Mouse (Mus musculus) forebrain, embryonic 12.5 days (tissue): ENCODE measurements around the gene Hint3. TPM values are rescaled to one million over a fixed set of nuclear protein-coding genes. Genes with fewer than 3 reads are reported as not detected.

ENCODE experiments used
- ATAC-seq: fragments of 200-750 bp; cut with Nextera tagmentation; 2 replicates; pipeline ENCODE4 v1.8.0; 2017; ENCODE audit warnings: moderate TSS enrichment; ENCODE audit not compliant: low FRiP score
- H3K27ac ChIP-seq: fragments of 300-500 bp; sonication (generic); 2 replicates; pipeline ENCODE4 v1.5.1; 2016; ENCODE audit warnings: mild to moderate bottlenecking
- H3K27me3 ChIP-seq: fragments of 300-500 bp; sonication (generic); 2 replicates; pipeline ENCODE4 v1.6.1; 2016; ENCODE audit warnings: mild to moderate bottlenecking
- H3K36me3 ChIP-seq: fragments of 300-500 bp; sonication (generic); replicated peaks from 2 replicates; pipeline ENCODE4 v1.6.1; 2016; ENCODE audit warnings: mild to moderate bottlenecking
- H3K4me1 ChIP-seq: fragments of 300-500 bp; sonication (generic); 2 replicates; pipeline ENCODE4 v1.6.1; 2016
- H3K4me2 ChIP-seq: fragments of 300-500 bp; sonication (generic); 2 replicates; pipeline ENCODE4 v1.6.1; 2016; ENCODE audit warnings: mild to moderate bottlenecking, moderate library complexity
- H3K4me3 ChIP-seq: fragments of 300-500 bp; sonication (generic); replicated peaks from 2 replicates; pipeline ENCODE4 v1.5.1; 2016; ENCODE audit warnings: mild to moderate bottlenecking
- H3K9ac ChIP-seq: fragments of 300-500 bp; sonication (generic); 2 replicates; pipeline ENCODE4 v1.6.1; 2016; ENCODE audit warnings: mild to moderate bottlenecking
- H3K9me3 ChIP-seq: fragments of 300-500 bp; sonication (generic); 2 replicates; pipeline ENCODE4 v1.6.1; 2016
- WGBS: fragments of 180-500 bp; shearing (Covaris S2); methylation state at CpG from one replicate; pipeline ENCODE4 v1.1.7; 2016; 5-methylcytosine and 5-hydroxymethylcytosine counted together
- polyA plus RNA-seq: library from polyadenylated mRNA; unstranded; fragments of >200 nt; fragmentation: Nextera tagmentation; extraction: Ambion mirVana; gene quantifications from 2 replicates; pipeline ENCODE4 v1.2.1, GENCODE M21; 2016

Gene Hint3
- polyA plus RNA-seq, 1 experiment from 2014 or later, result 18.5 TPM

- WGBS, result 72% methylated on average over 5 of the region's 5 CpGs
- Histone ChIP-seq H3K4me3 (no peak overlapping the region), H3K36me3 (no peaks in the 10 kb centered on the region), H3K9me3 (no peaks in the 10 kb centered on the region), H3K27me3 (no peaks in the 10 kb centered on the region), H3K9ac (no peak overlapping the region), H3K27ac (no peak overlapping the region), H3K4me1 (peaks cover 4% of the 10 kb centered on the region; the same call in 1 of the 2 replicates), H3K4me2 (no peak overlapping the region)
- peak; percentile 79 for ATAC-seq
These were observed 5.0 kb downstream of the Hint3 start for GRCm38 (mm10) chr10:30624161-30625019.

GRCm38 (mm10) chr10:30622928-30623327 lies 6.5 kb downstream of the Hint3 start:
- Histone ChIP-seq H3K27ac (no peak overlapping the region), H3K4me2 (no peak overlapping the region), H3K9me3 (no peaks in the 10 kb centered on the region), H3K4me1 (peaks cover 6% of the 10 kb centered on the region; the same call in 1 of the 2 replicates), H3K4me3 (no peak overlapping the region), H3K36me3 (no peaks in the 10 kb centered on the region), H3K9ac (no peak overlapping the region), H3K27me3 (no peaks in the 10 kb centered on the region)
- no peak for ATAC-seq

DNA sequence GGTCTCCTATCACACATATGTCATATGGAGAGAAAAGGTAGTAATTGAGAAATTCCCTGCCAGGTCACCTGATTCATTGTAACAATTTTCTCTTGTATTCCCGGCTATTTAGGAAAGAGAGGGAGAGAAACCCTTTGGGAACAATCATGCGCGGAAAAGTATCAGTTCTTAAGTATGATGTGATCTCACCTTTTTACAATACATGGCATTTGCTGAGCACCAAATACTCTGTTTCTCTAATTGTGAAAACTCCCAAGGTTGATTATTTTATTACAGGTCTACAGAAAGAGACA lies 10.6 kb downstream of the Hint3 start:
- Histone ChIP-seq H3K27me3 (no peaks in the 10 kb centered on the region), H3K36me3 (no peaks in the 10 kb centered on the region), H3K4me1 (peaks cover 6% of the 10 kb centered on the region; the same call in 1 of the 2 replicates), H3K27ac (no peak overlapping the region), H3K4me2 (peak overlapping the region; percentile 66), H3K9ac (peak overlapping the region; percentile 71), H3K9me3 (no peaks in the 10 kb centered on the region), H3K4me3 (peak overlapping the region; percentile 69)
- no peak for ATAC-seq
- 37% methylated on average over 3 of the region's 3 CpGs for WGBS

GRCm38 (mm10) chr10:30618091-30618917 lies 11.1 kb downstream of the Hint3 start:
- Histone ChIP-seq H3K27ac (peak overlapping the region; percentile 87), H3K9me3 (no peaks in the 10 kb centered on the region), H3K4me1 (peaks cover 6% of the 10 kb centered on the region; the same call in 1 of the 2 replicates), H3K36me3 (no peaks in the 10 kb centered on the region), H3K9ac (peak overlapping the region; percentile 71), H3K4me3 (peak overlapping the region; percentile 69), H3K27me3 (no peaks in the 10 kb centered on the region), H3K4me2 (peak overlapping the region; percentile 66)
- ATAC-seq, result peak; percentile 100
- WGBS, result 2% methylated on average over 49 of the region's 49 CpGs

DNA sequence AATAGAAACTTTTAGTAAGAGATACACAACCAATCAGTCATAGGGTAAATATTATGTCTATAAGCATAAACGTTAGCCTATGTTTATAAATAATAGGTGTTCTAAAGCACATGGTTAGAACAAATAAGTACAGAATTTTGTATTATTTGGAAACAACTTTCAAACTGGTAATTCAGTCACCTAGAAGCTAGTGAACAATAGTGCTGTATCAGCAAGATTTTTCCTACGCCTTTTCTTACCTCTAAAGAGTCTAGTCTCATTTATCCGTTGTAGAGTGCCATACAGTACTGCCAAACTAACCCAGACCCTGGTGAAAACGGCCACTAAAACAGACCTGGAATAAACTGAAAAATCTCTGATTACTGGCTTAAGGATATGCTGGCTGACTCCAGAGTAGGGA lies 16.4 kb downstream of the Hint3 start:
- Histone ChIP-seq H3K36me3 (no peaks in the 10 kb centered on the region), H3K27me3 (no peaks in the 10 kb centered on the region), H3K4me1 (peaks cover 4% of the 10 kb centered on the region; the same call in 1 of the 2 replicates), H3K4me3 (no peak overlapping the region), H3K9ac (no peak overlapping the region), H3K27ac (no peak overlapping the region), H3K9me3 (no peaks in the 10 kb centered on the region), H3K4me2 (no peak overlapping the region)
- no peak for ATAC-seq
- WGBS, result 88% methylated on average over 4 of the region's 4 CpGs

DNA sequence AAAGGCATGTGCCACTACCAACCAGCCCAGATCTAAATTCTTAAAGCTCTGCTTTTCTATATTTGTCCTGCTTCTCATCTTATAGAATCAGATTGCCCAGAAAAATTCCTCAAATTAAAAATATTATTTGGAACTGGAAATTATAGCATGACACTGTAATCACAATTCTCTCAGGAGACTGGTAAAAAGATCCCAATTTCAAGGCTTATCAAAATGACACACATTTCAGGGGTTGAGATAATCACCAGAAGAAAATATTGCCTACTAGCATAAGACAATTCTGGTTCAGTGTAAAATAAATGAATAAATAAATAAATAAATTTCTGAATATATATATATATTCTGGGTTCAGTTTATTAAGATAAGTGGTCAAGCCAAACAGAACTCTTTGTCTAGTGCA lies 19.8 kb downstream of the Hint3 start:
- no peak overlapping the region for H3K9ac ChIP-seq
- no peak overlapping the region for H3K4me2 ChIP-seq
- H3K27ac ChIP-seq, result no peak overlapping the region
- H3K36me3 ChIP-seq, result no peaks in the 10 kb centered on the region
- no peaks in the 10 kb centered on the region for H3K9me3 ChIP-seq
- H3K27me3 ChIP-seq, result no peaks in the 10 kb centered on the region
- H3K4me3 ChIP-seq, result no peak overlapping the region
- ATAC-seq, result no peak
- no peaks in the 10 kb centered on the region for H3K4me1 ChIP-seq

DNA sequence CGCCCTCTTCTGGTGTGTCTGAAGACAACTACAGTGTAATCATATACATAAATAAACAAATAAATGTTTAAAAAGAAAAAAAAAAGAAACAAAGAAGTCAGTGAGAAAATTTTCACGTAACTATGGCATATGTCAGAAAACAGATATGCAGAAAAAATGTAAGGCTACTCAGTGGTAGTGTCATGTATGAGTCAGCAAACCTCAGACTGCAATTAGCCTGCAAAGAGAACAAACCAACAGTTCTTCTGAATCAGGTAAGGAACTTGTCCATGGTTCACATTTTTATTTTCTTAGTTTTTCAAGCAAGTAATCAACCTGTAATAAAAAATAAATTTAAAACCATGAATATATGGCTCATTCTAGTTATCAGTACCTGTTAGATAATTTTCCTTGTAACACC lies 21.3 kb downstream of the Hint3 start:
- Histone ChIP-seq H3K9me3 (no peaks in the 10 kb centered on the region), H3K27ac (no peak overlapping the region), H3K4me1 (no peaks in the 10 kb centered on the region), H3K9ac (no peak overlapping the region), H3K4me2 (no peak overlapping the region), H3K36me3 (no peaks in the 10 kb centered on the region), H3K27me3 (no peaks in the 10 kb centered on the region), H3K4me3 (no peak overlapping the region)
- 71% methylated on average over 2 of the region's 2 CpGs for WGBS
- ATAC-seq, result no peak

DNA sequence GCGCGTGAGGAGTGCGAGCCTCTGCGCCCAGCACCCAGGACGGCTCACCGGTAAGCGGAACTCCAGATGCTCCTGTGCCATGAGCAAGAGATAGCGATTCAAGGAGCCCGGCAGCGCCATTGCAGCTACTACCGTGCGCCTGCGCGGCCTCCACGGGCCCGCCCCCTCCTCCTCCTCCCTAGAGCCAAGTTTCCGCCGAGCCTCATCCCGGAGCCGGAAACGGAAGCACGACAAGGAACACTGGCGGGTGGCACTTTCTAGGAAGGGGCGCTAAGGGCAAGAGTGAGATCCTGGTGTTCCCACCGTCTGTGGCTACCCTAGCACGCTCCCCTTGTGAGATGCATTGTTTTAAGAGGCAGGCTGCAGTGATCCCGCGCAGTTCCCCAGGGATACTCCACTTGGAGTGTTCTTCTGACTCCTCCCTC lies 28.9 kb downstream of the Hint3 start, which contains the start of gene Trmt11:
TSS of gene Trmt11 (minus strand) at position 208 of the 425 bp plus-strand sequence.
- peak; percentile 97 for ATAC-seq
- no peaks in the 10 kb centered on the region for H3K27me3 ChIP-seq
- H3K9me3 ChIP-seq, result no peaks in the 10 kb centered on the region
- H3K27ac ChIP-seq, result peak within 1 kb of the TSS; percentile 83
- peak within 1 kb of the TSS; percentile 73 for H3K4me2 ChIP-seq
- peaks cover 14% of the 10 kb centered on the region for H3K36me3 ChIP-seq
- H3K9ac ChIP-seq, result peak within 1 kb of the TSS; percentile 87
- H3K4me1 ChIP-seq, result peaks cover 14% of the 10 kb centered on the region
- under 1% methylated on average over 28 of the region's 28 CpGs for WGBS
- peak within 1 kb of the TSS; percentile 77 for H3K4me3 ChIP-seq

GRCm38 (mm10) chr10:30600094-30600534 lies 29.3 kb downstream of the Hint3 start:
- Histone ChIP-seq H3K27me3 (no peaks in the 10 kb centered on the region), H3K9me3 (no peaks in the 10 kb centered on the region), H3K4me2 (peak overlapping the region; percentile 73), H3K36me3 (peaks cover 17% of the 10 kb centered on the region), H3K27ac (peak overlapping the region; percentile 83), H3K4me3 (peak overlapping the region; percentile 77), H3K9ac (peak overlapping the region; percentile 87), H3K4me1 (peaks cover 14% of the 10 kb centered on the region)
- ATAC-seq, result peak; percentile 86
- under 1% methylated on average over 27 of the region's 27 CpGs for WGBS

- peaks cover 45% of the 10 kb centered on the region for H3K36me3 ChIP-seq
- H3K27me3 ChIP-seq, result no peaks in the 10 kb centered on the region
- H3K4me3 ChIP-seq, result no peak overlapping the region
- peak; percentile 55; the same call in 1 of the 2 replicates for ATAC-seq
- H3K4me1 ChIP-seq, result no peaks in the 10 kb centered on the region
- no peak overlapping the region for H3K27ac ChIP-seq
- no peak overlapping the region for H3K4me2 ChIP-seq
- H3K9ac ChIP-seq, result no peak overlapping the region
- no peaks in the 10 kb centered on the region for H3K9me3 ChIP-seq
- WGBS, result 76% methylated on average over 5 of the region's 5 CpGs
These were observed 42.4 kb downstream of the Hint3 start for GRCm38 (mm10) chr10:30587037-30587436.

DNA sequence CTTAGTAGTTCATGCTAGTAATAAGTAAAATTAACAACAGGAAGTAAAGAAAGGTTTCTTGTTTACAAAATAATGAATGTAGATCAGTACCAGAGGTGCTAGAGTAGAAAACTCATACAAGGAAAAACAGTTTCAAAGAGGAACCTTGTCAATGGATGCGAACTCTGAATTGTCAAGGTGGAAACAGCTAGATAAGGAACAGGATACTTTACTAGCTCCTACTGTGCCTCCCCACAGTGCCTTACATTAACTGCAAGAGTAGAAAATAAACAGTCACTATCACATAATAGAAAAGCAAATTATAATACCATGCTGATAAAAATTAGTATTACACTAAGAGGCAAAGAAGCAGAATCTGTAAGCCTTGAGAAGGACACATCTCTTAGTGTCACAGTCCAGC lies 43.7 kb downstream of the Hint3 start:
- Histone ChIP-seq H3K9ac (no peak overlapping the region), H3K4me1 (no peaks in the 10 kb centered on the region), H3K9me3 (no peaks in the 10 kb centered on the region), H3K27ac (no peak overlapping the region), H3K4me2 (no peak overlapping the region), H3K27me3 (no peaks in the 10 kb centered on the region), H3K36me3 (peaks cover 45% of the 10 kb centered on the region), H3K4me3 (no peak overlapping the region)
- WGBS, result 95% methylated on average over 1 of the region's 1 CpGs
- no peak for ATAC-seq

GRCm38 (mm10) chr10:30577670-30578280 lies 51.7 kb downstream of the Hint3 start:
- Histone ChIP-seq H3K27me3 (no peaks in the 10 kb centered on the region), H3K27ac (no peak overlapping the region), H3K4me2 (no peak overlapping the region), H3K4me3 (no peak overlapping the region), H3K4me1 (no peaks in the 10 kb centered on the region), H3K36me3 (peaks cover 14% of the 10 kb centered on the region), H3K9ac (no peak overlapping the region), H3K9me3 (no peaks in the 10 kb centered on the region)
- no peak for ATAC-seq
- WGBS, result 91% methylated on average over 5 of the region's 5 CpGs
